Mouse (Mus musculus) kidney, embryonic 14.5 days (tissue): Measurements from ENCODE around the gene Grm2. TPM values are rescaled to one million over a fixed set of nuclear protein-coding genes. Genes with fewer than 3 reads are reported as not detected.

ENCODE experiments used
- ATAC-seq: fragments of 200-750 bp; cut with Nextera tagmentation; 2 replicates; pipeline ENCODE4 v1.8.0; 2017; ENCODE audit warnings: moderate number of reproducible peaks, mild to moderate bottlenecking, moderate TSS enrichment, moderate library complexity; ENCODE audit not compliant: low FRiP score, low TSS enrichment
- H3K27ac ChIP-seq: fragments of 300-500 bp; sonication (generic); 2 replicates; pipeline ENCODE4 v1.5.1; 2014; ENCODE audit warnings: low read depth, mild to moderate bottlenecking, low read length, moderate library complexity, mixed read lengths
- H3K27me3 ChIP-seq: fragments of 300-500 bp; sonication (generic); 2 replicates; pipeline ENCODE4 v1.6.1; 2014; ENCODE audit warnings: mild to moderate bottlenecking, low read length; ENCODE audit not compliant: control insufficient read depth, insufficient read depth
- H3K36me3 ChIP-seq: fragments of 300-500 bp; sonication (generic); 2 replicates; pipeline ENCODE4 v1.6.1; 2014; ENCODE audit warnings: low read length, mixed read lengths; ENCODE audit not compliant: control insufficient read depth, insufficient read depth
- H3K4me1 ChIP-seq: fragments of 300-500 bp; sonication (generic); 2 replicates; pipeline ENCODE4 v1.6.1; 2014; ENCODE audit warnings: low read length, mixed read lengths; ENCODE audit not compliant: control insufficient read depth, insufficient read depth
- H3K4me2 ChIP-seq: fragments of 300-500 bp; sonication (generic); replicated peaks from 2 replicates; pipeline ENCODE4 v1.6.1; 2014; ENCODE audit warnings: low read depth, mild to moderate bottlenecking, low read length
- H3K4me3 ChIP-seq: fragments of 300-500 bp; sonication (generic); 2 replicates; pipeline ENCODE4 v1.5.1; 2014; ENCODE audit warnings: mild to moderate bottlenecking, low read length
- H3K9ac ChIP-seq: fragments of 300-500 bp; sonication (generic); 2 replicates; pipeline ENCODE4 v1.6.1; 2014; ENCODE audit warnings: low read depth, mild to moderate bottlenecking, low read length, moderate library complexity
- H3K9me3 ChIP-seq: fragments of 300-500 bp; sonication (generic); 2 replicates; pipeline ENCODE4 v1.6.1; 2016; ENCODE audit warnings: low read length; ENCODE audit not compliant: control insufficient read depth
- WGBS: fragments of 180-500 bp; shearing (Covaris S2); extraction: QIAGEN DNeasy Blood & Tissue Kit; methylation state at CpG from one replicate; pipeline ENCODE4 v1.1.7; 2014; 5-methylcytosine and 5-hydroxymethylcytosine counted together
- polyA plus RNA-seq: library from polyadenylated mRNA; unstranded; fragments of >200 nt; fragmentation: Nextera tagmentation; extraction: Ambion mirVana; gene quantifications from 2 replicates; pipeline ENCODE4 v1.2.1, GENCODE M21; 2014

Grm2 gene
- polyA plus RNA-seq, 1 experiment from 2014 or later, result not detected

DNA sequence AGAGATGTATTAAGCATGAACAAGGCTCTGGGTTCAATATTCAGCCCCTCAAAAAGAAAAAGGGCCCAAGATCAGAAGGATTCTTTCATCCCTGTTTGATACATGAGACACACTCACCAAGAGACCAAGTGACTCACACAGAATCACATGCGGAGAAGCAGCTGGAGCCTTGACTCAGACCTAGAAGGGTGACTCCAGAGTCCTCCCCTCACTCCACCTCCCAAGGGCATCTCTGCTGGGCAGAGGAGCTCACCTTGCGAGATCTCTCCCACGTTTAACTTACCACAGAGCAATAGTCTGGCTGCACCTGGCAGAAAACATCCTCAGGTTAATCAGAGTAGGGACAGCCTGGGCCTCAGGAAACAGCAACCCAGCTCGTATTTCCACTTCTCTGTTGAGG is 22.4 kb upstream of the Grm2 start:
- Histone ChIP-seq H3K9ac (no peak overlapping the region), H3K36me3 (peaks cover 36% of the 10 kb centered on the region), H3K27ac (no peak overlapping the region), H3K9me3 (no peaks in the 10 kb centered on the region), H3K4me2 (no peak overlapping the region), H3K27me3 (no peaks in the 10 kb centered on the region), H3K4me1 (no peaks in the 10 kb centered on the region), H3K4me3 (no peak overlapping the region)
- no peak for ATAC-seq
- WGBS, result 67% methylated on average over 4 of the region's 4 CpGs

DNA sequence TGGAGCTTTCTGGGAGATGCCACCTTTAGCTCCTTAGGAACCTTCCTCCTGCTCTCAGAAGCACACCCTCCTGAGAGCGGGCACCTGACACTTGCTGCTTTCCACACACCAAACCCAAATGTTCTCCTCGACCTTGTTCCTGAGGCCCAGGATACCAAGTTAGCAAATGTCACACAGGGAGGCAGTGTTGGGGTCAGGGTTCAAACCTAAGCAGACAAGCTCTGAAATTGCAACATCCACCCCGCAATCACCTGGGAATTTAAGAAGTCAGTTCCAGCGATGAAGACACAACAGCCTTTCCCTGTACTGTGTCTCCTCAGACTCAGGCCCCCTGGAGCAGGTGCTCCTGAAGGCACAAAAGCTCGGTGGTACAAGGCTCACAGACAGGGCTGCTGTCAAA is 21.8 kb upstream of the Grm2 start:
- Histone ChIP-seq H3K27me3 (no peaks in the 10 kb centered on the region), H3K27ac (no peak overlapping the region), H3K4me3 (no peak overlapping the region), H3K36me3 (peaks cover 39% of the 10 kb centered on the region), H3K4me1 (no peaks in the 10 kb centered on the region), H3K9me3 (no peaks in the 10 kb centered on the region), H3K4me2 (no peak overlapping the region), H3K9ac (no peak overlapping the region)
- no peak for ATAC-seq
- WGBS, result 84% methylated on average over 5 of the region's 5 CpGs

DNA sequence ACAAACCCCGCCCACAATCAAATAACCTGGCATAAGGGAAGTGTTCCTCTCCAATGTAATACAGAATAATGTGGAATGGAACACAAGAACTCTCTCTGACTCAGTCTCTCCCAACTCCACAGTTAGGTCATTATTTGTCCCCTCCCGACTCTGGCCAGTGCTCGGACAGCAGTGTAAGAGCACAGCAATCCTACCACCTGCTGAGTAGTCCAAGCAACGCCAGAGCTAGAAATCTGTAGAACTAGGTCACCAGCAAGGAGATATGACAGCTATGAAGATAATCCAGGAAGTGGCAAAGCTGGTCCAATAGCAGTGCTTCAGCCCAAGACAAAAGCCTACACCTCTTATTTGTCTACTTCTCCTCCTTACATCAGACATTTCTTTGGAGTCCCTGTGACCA is 20.7 kb upstream of the Grm2 start:
- no peaks in the 10 kb centered on the region for H3K9me3 ChIP-seq
- no peak overlapping the region for H3K4me3 ChIP-seq
- H3K4me1 ChIP-seq, result no peaks in the 10 kb centered on the region
- H3K27ac ChIP-seq, result no peak overlapping the region
- H3K4me2 ChIP-seq, result no peak overlapping the region
- peaks cover 44% of the 10 kb centered on the region for H3K36me3 ChIP-seq
- H3K27me3 ChIP-seq, result no peaks in the 10 kb centered on the region
- no peak for ATAC-seq
- 85% methylated on average over 4 of the region's 4 CpGs for WGBS
- no peak overlapping the region for H3K9ac ChIP-seq

DNA sequence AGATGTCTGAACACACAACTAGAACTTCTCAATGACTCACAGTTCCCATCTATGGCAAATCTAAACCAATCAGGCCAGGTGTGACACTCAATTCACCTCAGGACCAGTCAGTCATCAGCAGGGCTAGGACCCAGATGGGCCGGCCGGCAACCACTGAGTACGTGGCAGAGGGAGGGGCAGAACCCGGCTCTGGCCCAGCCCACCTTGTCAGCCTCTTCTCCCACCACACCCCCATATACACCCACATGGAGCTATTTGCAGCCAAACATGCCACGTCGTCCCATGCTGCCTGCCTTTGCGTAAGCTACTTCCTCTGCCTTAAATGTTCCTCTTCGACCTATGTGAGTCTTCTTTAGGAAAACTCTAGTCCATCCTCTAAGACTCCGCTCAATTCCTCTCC is 20.1 kb upstream of the Grm2 start:
- peak; percentile 41 for ATAC-seq

DNA sequence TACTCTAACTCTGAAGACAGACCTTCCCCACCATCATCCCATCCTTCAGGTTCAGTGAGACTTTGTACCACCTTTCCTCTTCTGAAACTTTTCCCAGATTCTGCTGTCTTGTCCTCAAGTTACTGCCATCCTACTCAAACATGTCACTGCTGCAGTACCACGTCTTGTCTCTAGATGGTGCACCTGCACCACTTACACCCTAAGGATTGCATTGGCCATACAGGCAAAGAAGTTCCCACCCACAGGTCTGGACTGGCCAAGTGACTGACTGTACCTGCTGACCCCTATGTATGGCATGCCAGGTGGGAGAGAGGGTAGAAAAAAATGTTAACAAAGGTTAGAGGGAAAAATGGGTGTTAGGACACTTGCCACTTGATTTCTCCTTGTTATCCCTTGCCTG is 19.6 kb upstream of the Grm2 start:
- Histone ChIP-seq H3K4me1 (no peaks in the 10 kb centered on the region), H3K4me3 (no peak overlapping the region), H3K27me3 (no peaks in the 10 kb centered on the region), H3K27ac (no peak overlapping the region), H3K4me2 (no peak overlapping the region), H3K36me3 (peaks cover 40% of the 10 kb centered on the region), H3K9me3 (no peaks in the 10 kb centered on the region), H3K9ac (no peak overlapping the region)
- 0% methylated on average over 1 of the region's 1 CpGs for WGBS
- ATAC-seq, result peak; percentile 82

More for the DNA sequence above, 20.1 kb upstream of the Grm2 start:
- no peak overlapping the region for H3K4me2 ChIP-seq
- H3K4me1 ChIP-seq, result no peaks in the 10 kb centered on the region
- 76% methylated on average over 8 of the region's 9 CpGs for WGBS
- peaks cover 44% of the 10 kb centered on the region for H3K36me3 ChIP-seq
- no peak overlapping the region for H3K9ac ChIP-seq
- no peak overlapping the region for H3K27ac ChIP-seq
- no peak overlapping the region for H3K4me3 ChIP-seq
- H3K9me3 ChIP-seq, result no peaks in the 10 kb centered on the region
- H3K27me3 ChIP-seq, result no peaks in the 10 kb centered on the region

DNA sequence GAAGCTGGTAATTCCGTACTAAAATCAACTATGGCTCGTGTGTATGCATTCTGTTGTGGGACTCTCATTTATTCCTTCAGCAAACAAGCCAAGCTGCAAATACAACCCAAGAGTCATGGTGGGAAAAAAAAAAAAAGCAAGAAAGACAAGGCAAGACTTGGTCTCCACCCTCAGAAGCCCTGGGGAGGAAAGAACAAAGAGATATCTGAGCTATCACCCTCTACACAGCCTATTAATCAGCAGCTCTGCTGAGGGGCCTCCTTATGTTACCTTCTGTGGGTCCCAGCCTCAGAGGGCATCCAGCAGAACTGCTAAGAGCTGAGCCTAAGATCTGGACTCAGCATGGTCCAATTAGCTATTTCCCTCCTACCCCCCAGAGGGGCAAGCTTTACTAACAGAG is 18.0 kb upstream of the Grm2 start:
- no peak for ATAC-seq
- H3K27ac ChIP-seq, result no peak overlapping the region
- WGBS, result 67% methylated on average over 2 of the region's 2 CpGs
- H3K36me3 ChIP-seq, result peaks cover 37% of the 10 kb centered on the region
- no peaks in the 10 kb centered on the region for H3K9me3 ChIP-seq
- no peak overlapping the region for H3K4me2 ChIP-seq
- no peaks in the 10 kb centered on the region for H3K4me1 ChIP-seq
- no peaks in the 10 kb centered on the region for H3K27me3 ChIP-seq
- H3K9ac ChIP-seq, result no peak overlapping the region
- no peak overlapping the region for H3K4me3 ChIP-seq

DNA sequence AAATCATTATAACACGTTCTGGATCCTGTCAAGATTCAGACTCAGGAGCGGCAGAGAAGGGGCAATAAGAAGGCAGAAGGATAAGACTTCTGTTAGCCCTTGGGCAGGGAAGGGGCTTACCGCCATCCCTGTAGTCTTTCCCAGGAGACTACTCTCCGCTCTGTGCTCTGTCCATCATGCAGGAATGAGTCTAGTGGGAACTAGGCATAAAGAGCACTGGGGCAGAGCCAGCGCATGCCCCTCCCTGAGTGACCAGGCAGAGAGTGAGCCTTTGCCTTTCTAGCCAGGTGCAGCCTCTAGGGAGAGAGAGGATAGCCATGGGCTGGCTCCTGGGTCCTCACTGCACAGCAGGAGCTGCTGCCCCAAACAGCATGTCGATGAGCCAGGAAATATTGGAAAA is 9.0 kb upstream of the Grm2 start:
- Histone ChIP-seq H3K9ac (no peak overlapping the region), H3K27ac (no peak overlapping the region), H3K4me2 (no peak overlapping the region), H3K27me3 (no peaks in the 10 kb centered on the region), H3K4me3 (no peak overlapping the region), H3K9me3 (no peaks in the 10 kb centered on the region), H3K4me1 (no peaks in the 10 kb centered on the region), H3K36me3 (peaks cover 61% of the 10 kb centered on the region)
- 86% methylated on average over 6 of the region's 6 CpGs for WGBS
- no peak for ATAC-seq

DNA sequence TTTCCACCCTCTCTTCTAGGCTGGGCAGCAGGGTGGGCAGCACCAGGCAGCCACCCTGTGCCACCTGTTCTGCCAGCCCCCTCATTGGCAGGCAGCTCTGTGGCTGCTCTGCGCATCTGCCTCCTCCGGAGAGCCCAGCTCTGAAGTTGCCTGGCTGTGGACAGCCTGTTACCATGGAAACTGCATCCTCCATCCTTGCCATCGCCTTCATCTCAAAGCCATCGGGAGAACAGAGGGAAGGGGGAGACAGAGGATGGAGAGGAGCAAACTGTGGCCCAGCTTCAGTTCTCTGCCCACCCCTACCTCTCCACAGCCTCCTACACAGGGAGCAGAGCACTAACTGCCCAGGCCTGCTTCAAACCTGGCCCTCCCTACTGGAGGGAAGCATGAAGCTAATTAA is 8.6 kb upstream of the Grm2 start:
- Histone ChIP-seq H3K27ac (no peak overlapping the region), H3K4me3 (no peak overlapping the region), H3K27me3 (no peaks in the 10 kb centered on the region), H3K4me2 (no peak overlapping the region), H3K9ac (no peak overlapping the region), H3K9me3 (no peaks in the 10 kb centered on the region), H3K36me3 (peaks cover 64% of the 10 kb centered on the region), H3K4me1 (no peaks in the 10 kb centered on the region)
- 87% methylated on average over 4 of the region's 4 CpGs for WGBS
- no peak for ATAC-seq

DNA sequence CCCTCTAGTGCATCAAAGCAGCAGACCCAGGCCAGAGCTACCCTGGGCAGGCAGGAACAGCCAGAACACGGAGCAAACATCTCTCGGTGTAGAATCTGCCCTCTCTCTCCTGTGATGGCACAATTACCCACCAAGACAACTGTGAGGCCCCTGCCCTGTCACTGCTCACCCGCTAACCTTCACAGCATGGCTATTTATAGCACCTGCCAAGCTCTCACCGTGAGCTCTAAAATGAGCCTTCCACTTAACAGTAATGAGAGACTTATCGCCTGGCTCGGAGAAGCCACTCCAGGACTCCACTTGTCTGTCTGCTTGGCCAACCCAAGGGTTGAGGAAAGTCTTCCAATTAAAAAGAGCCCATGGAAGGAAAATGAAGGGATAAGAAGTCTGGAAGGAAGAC is 7.3 kb upstream of the Grm2 start:
- H3K4me2 ChIP-seq, result no peak overlapping the region
- H3K9ac ChIP-seq, result no peak overlapping the region
- H3K27me3 ChIP-seq, result no peaks in the 10 kb centered on the region
- no peaks in the 10 kb centered on the region for H3K9me3 ChIP-seq
- no peak for ATAC-seq
- H3K4me1 ChIP-seq, result no peaks in the 10 kb centered on the region
- H3K36me3 ChIP-seq, result peaks cover 67% of the 10 kb centered on the region
- no peak overlapping the region for H3K27ac ChIP-seq
- H3K4me3 ChIP-seq, result no peak overlapping the region
- 61% methylated on average over 6 of the region's 6 CpGs for WGBS

DNA sequence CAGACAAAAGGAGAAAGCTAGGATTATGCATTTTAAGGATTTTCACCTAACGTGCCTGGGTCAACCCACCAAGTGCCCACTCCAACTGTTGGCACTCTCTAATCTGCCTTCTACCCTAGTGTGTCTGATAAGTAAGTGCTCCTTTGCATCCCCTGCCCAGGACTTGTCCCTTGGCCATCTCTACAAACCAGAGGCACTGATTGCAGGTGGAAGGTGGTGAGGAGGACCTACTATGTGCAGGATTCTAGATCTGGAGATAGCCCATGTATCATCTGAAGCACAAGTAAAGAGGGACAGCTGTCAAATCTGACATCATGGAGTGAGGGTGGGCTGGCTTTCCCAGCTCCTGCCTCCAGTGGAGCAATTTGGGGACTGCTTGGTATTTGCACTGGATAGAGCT is 4.1 kb upstream of the Grm2 start:
- peaks cover 7% of the 10 kb centered on the region for H3K27me3 ChIP-seq
- H3K9me3 ChIP-seq, result no peaks in the 10 kb centered on the region
- no peak overlapping the region for H3K4me3 ChIP-seq
- 92% methylated on average over 1 of the region's 1 CpGs for WGBS
- no peak overlapping the region for H3K4me2 ChIP-seq
- H3K27ac ChIP-seq, result no peak overlapping the region
- H3K4me1 ChIP-seq, result 0 out of 2 replicates have a peak, but pooled peaks cover 3% of the 10 kb centered on the region
- no peak overlapping the region for H3K9ac ChIP-seq
- peaks cover 48% of the 10 kb centered on the region for H3K36me3 ChIP-seq
- no peak for ATAC-seq
